Mouse (Mus musculus) CH12.LX (cell line): ENCODE measurements around the gene Fgf7. TPM values are rescaled to one million over a fixed set of nuclear protein-coding genes. Genes with fewer than 3 reads are reported as not detected.

ENCODE experiments used
- DNase-seq: peaks from one replicate; pipeline ENCODE4 v3.0.0-alpha.2; 2013; ENCODE audit errors: extremely low read depth
- H3K27ac ChIP-seq: 2 replicates; pipeline ENCODE4 v1.5.1; 2012; ENCODE audit warnings: low read depth, mild to moderate bottlenecking, control low read depth, moderate library complexity; ENCODE audit not compliant: insufficient read depth
- H3K27me3 ChIP-seq: replicated peaks from 2 replicates; pipeline ENCODE3; 2012; ENCODE audit warnings: inconsistent platforms
- H3K36me3 ChIP-seq, 2 experiments: replicated peaks in 1 of 2; 2 replicates each; pipeline versions ENCODE3 to v1.6.1; 2012; ENCODE audit warnings: inconsistent platforms in 1 of 2, low read length in 1 of 2, mild to moderate bottlenecking in 1 of 2, mixed read lengths in 1 of 2, moderate library complexity in 1 of 2; ENCODE audit not compliant: control insufficient read depth in 1 of 2, insufficient read depth in 1 of 2
- H3K4me1 ChIP-seq, 2 experiments: 2 replicates each; pipeline ENCODE4 v1.6.1; 2012; ENCODE audit warnings: inconsistent platforms in 1 of 2, moderate library complexity in 1 of 2; ENCODE audit not compliant: insufficient read depth in 2 of 2, control insufficient read depth in 1 of 2
- H3K4me2 ChIP-seq: 2 replicates; pipeline ENCODE4 v1.6.1; 2012; ENCODE audit warnings: low read depth, mild to moderate bottlenecking, control low read depth; ENCODE audit not compliant: poor library complexity, insufficient read depth, severe bottlenecking
- H3K4me3 ChIP-seq, 3 experiments: fragments of 150-350 bp in 1 of 3; sonication (generic) in 1 of 3; replicated peaks in 1 of 3; 2 replicates each; pipeline versions ENCODE3 to v1.5.1; 2011 to 2012; ENCODE audit warnings: low read depth in 2 of 3, low read length in 2 of 3, mild to moderate bottlenecking in 2 of 3, moderate library complexity in 2 of 3, control low read depth in 1 of 3, improper control_type of control experiment in 1 of 3, inconsistent platforms in 1 of 3, mixed read lengths in 1 of 3; ENCODE audit not compliant: poor library complexity in 1 of 3
- H3K79me2 ChIP-seq: replicated peaks from 2 replicates; pipeline ENCODE4 v1.6.1; 2012; ENCODE audit warnings: mild to moderate bottlenecking, moderate library complexity; ENCODE audit not compliant: control insufficient read depth, poor library complexity, insufficient read depth, severe bottlenecking; ENCODE audit errors: extremely low read depth
- H3K9ac ChIP-seq: 2 replicates; pipeline ENCODE4 v1.6.1; 2012; ENCODE audit warnings: low read depth, mild to moderate bottlenecking, control low read depth, moderate library complexity; ENCODE audit not compliant: insufficient read depth
- H3K9me3 ChIP-seq: replicated peaks from 2 replicates; pipeline ENCODE3; 2012; ENCODE audit warnings: low read length, inconsistent platforms, mixed read lengths
- BHLHE40 ChIP-seq: IDR thresholded peaks from 2 replicates; pipeline ENCODE4 v1.6.1; 2011; ENCODE audit warnings: mild to moderate bottlenecking, low read depth, low read length, improper control_type of control experiment
- CHD1 ChIP-seq: IDR thresholded peaks from 2 replicates; pipeline ENCODE4 v1.6.1; 2012; ENCODE audit warnings: low read depth, low read length, improper control_type of control experiment, inconsistent platforms
- CHD2 ChIP-seq: IDR thresholded peaks from 2 replicates; pipeline ENCODE4 v1.6.1; 2011; ENCODE audit warnings: low read length, improper control_type of control experiment
- CTCF ChIP-seq, 2 experiments: IDR thresholded peaks in 1 of 2; conservative IDR thresholded peaks in 1 of 2; 2 replicates each; pipeline ENCODE4 v1.5.1; 2011 to 2012; ENCODE audit warnings: low read depth in 2 of 2, low read length in 2 of 2, improper control_type of control experiment in 1 of 2, inconsistent platforms in 1 of 2, mild to moderate bottlenecking in 1 of 2, moderate library complexity in 1 of 2
- E2F4 ChIP-seq: IDR thresholded peaks from 2 replicates; pipeline ENCODE4 v1.6.1; 2011; ENCODE audit warnings: low read depth, low read length, improper control_type of control experiment; ENCODE audit not compliant: insufficient replicate concordance
- ELF1 ChIP-seq: IDR thresholded peaks from 2 replicates; pipeline ENCODE4 v1.6.1; 2014; ENCODE audit warnings: low read depth, mild to moderate bottlenecking, inconsistent platforms, low read length, improper control_type of control experiment
- EP300 ChIP-seq: IDR thresholded peaks from 2 replicates; pipeline ENCODE4 v1.6.1; 2011; ENCODE audit warnings: low read length, improper control_type of control experiment
- ETS1 ChIP-seq: conservative IDR thresholded peaks from 2 replicates; pipeline ENCODE4 v1.6.1; 2012; ENCODE audit warnings: low read depth, mild to moderate bottlenecking, inconsistent platforms, low read length, improper control_type of control experiment, moderate library complexity
- GABPA ChIP-seq: IDR thresholded peaks from 2 replicates; pipeline ENCODE4 v1.6.1; 2012; ENCODE audit warnings: low read depth, low read length, improper control_type of control experiment, inconsistent platforms; ENCODE audit not compliant: insufficient replicate concordance
- HCFC1 ChIP-seq: IDR thresholded peaks from 2 replicates; pipeline ENCODE4 v1.6.1; 2012; ENCODE audit warnings: low read depth, mild to moderate bottlenecking, inconsistent platforms, low read length, improper control_type of control experiment
- IRF4 ChIP-seq: IDR thresholded peaks from 2 replicates; pipeline ENCODE4 v1.6.1; 2014; ENCODE audit warnings: low read depth, mild to moderate bottlenecking, inconsistent platforms, low read length, improper control_type of control experiment
- JUN ChIP-seq: IDR thresholded peaks from 2 replicates; pipeline ENCODE4 v1.6.1; 2011; ENCODE audit warnings: low read depth, mild to moderate bottlenecking, low read length, improper control_type of control experiment, moderate library complexity; ENCODE audit not compliant: insufficient read depth
- JUND ChIP-seq: conservative IDR thresholded peaks from 2 replicates; pipeline ENCODE4 v1.6.1; 2011; ENCODE audit warnings: low read depth, low read length, improper control_type of control experiment
- KAT2A ChIP-seq: IDR thresholded peaks from 2 replicates; pipeline ENCODE4 v1.6.1; 2012; ENCODE audit warnings: low read length, improper control_type of control experiment, inconsistent platforms; ENCODE audit not compliant: insufficient replicate concordance
- MAFK ChIP-seq: IDR thresholded peaks from 2 replicates; pipeline ENCODE4 v1.6.1; 2011; ENCODE audit warnings: low read length, improper control_type of control experiment; ENCODE audit not compliant: insufficient replicate concordance
- MAX ChIP-seq: IDR thresholded peaks from 2 replicates; pipeline ENCODE4 v1.6.1; 2011; ENCODE audit warnings: low read length, improper control_type of control experiment
- MAZ ChIP-seq: IDR thresholded peaks from 2 replicates; pipeline ENCODE4 v1.6.1; 2012; ENCODE audit warnings: low read depth, mild to moderate bottlenecking, inconsistent platforms, low read length, improper control_type of control experiment, moderate library complexity
- MEF2A ChIP-seq: IDR thresholded peaks from 2 replicates; pipeline ENCODE4 v1.6.1; 2014; ENCODE audit warnings: low read depth, mild to moderate bottlenecking, inconsistent platforms, low read length, improper control_type of control experiment, borderline replicate concordance
- MXI1 ChIP-seq: IDR thresholded peaks from 2 replicates; pipeline ENCODE4 v1.6.1; 2011; ENCODE audit warnings: mild to moderate bottlenecking, low read depth, low read length, improper control_type of control experiment
- MYC ChIP-seq: IDR thresholded peaks from 2 replicates; pipeline ENCODE4 v1.6.1; 2011; ENCODE audit warnings: low read depth, mild to moderate bottlenecking, improper control_type of control experiment, low read length
- NELFE ChIP-seq: IDR thresholded peaks from 2 replicates; pipeline ENCODE4 v1.6.1; 2011; ENCODE audit warnings: low read depth, low read length, improper control_type of control experiment
- NRF1 ChIP-seq: IDR thresholded peaks from 2 replicates; pipeline ENCODE4 v1.6.1; 2014; ENCODE audit warnings: low read depth, mild to moderate bottlenecking, inconsistent platforms, low read length, improper control_type of control experiment, moderate library complexity
- PAX5 ChIP-seq: IDR thresholded peaks from 2 replicates; pipeline ENCODE4 v1.6.1; 2012; ENCODE audit warnings: low read length, inconsistent platforms, mixed read lengths
- POLR2A ChIP-seq: IDR thresholded peaks from 2 replicates; pipeline ENCODE4 v1.6.1; 2011; ENCODE audit warnings: low read depth, mild to moderate bottlenecking, improper control_type of control experiment, low read length
- POLR2AphosphoS2 ChIP-seq: IDR thresholded peaks from 2 replicates; pipeline ENCODE4 v1.6.1; 2011; ENCODE audit warnings: low read depth, low read length, improper control_type of control experiment
- RAD21 ChIP-seq: IDR thresholded peaks from 2 replicates; pipeline ENCODE4 v1.6.1; 2011; ENCODE audit warnings: low read depth, mild to moderate bottlenecking, low read length, improper control_type of control experiment, moderate library complexity
- RCOR1 ChIP-seq: conservative IDR thresholded peaks from 2 replicates; pipeline ENCODE4 v1.6.1; 2012; ENCODE audit warnings: low read depth, mild to moderate bottlenecking, inconsistent platforms, low read length, improper control_type of control experiment
- SIN3A ChIP-seq: IDR thresholded peaks from 2 replicates; pipeline ENCODE4 v1.6.1; 2012; ENCODE audit warnings: low read length, improper control_type of control experiment, inconsistent platforms
- SMC3 ChIP-seq: IDR thresholded peaks from 2 replicates; pipeline ENCODE4 v1.6.1; 2011; ENCODE audit warnings: low read depth, low read length, improper control_type of control experiment
- TBP ChIP-seq: conservative IDR thresholded peaks from 2 replicates; pipeline ENCODE4 v1.6.1; 2011; ENCODE audit warnings: low read depth, low read length, improper control_type of control experiment
- TCF12 ChIP-seq: IDR thresholded peaks from 2 replicates; pipeline ENCODE4 v1.6.1; 2014; ENCODE audit warnings: low read depth, mild to moderate bottlenecking, inconsistent platforms, low read length, improper control_type of control experiment
- UBTF ChIP-seq: IDR thresholded peaks from 2 replicates; pipeline ENCODE4 v1.6.1; 2012; ENCODE audit warnings: low read depth, mild to moderate bottlenecking, inconsistent platforms, low read length, improper control_type of control experiment, moderate library complexity
- USF1 ChIP-seq: IDR thresholded peaks from 2 replicates; pipeline ENCODE4 v1.6.1; 2014; ENCODE audit warnings: low read depth, mild to moderate bottlenecking, inconsistent platforms, low read length, improper control_type of control experiment
- USF2 ChIP-seq: conservative IDR thresholded peaks from 2 replicates; pipeline ENCODE4 v1.6.1; 2011; ENCODE audit warnings: low read depth, low read length, improper control_type of control experiment
- ZC3H11A ChIP-seq: IDR thresholded peaks from 2 replicates; pipeline ENCODE4 v1.6.1; 2012; ENCODE audit warnings: low read depth, mild to moderate bottlenecking, inconsistent platforms, low read length, improper control_type of control experiment
- ZKSCAN1 ChIP-seq: IDR thresholded peaks from 2 replicates; pipeline ENCODE4 v1.6.1; 2012; ENCODE audit warnings: low read depth, inconsistent platforms, low read length, improper control_type of control experiment, borderline replicate concordance
- ZMIZ1 ChIP-seq: IDR thresholded peaks from 2 replicates; pipeline ENCODE4 v1.6.1; 2012; ENCODE audit warnings: low read depth, mild to moderate bottlenecking, inconsistent platforms, low read length, improper control_type of control experiment
- ZNF384 ChIP-seq: IDR thresholded peaks from 2 replicates; pipeline ENCODE4 v1.6.1; 2012; ENCODE audit warnings: low read depth, low read length, improper control_type of control experiment, inconsistent platforms
- dilution Hi-C: fragments of 300-500 bp; cut with MboI; formaldehyde crosslinking; loops from 2 replicates; pipeline ENCODE4 v1.14.3; 2020; ENCODE audit warnings: low sequenced_read_pairs; ENCODE audit not compliant: extremely low pct_unique_long_range_greater_than_20kb, extremely low pct_ligation_motif_present
- in situ Hi-C: fragments of 300-500 bp; cut with MboI; formaldehyde crosslinking; loops from 3 replicates; pipeline ENCODE4 v1.14.3; 2019; ENCODE audit warnings: low sequenced_read_pairs, low pct_ligation_motif_present, low pct_unique_long_range_greater_than_20kb, mixed read lengths
- polyA plus RNA-seq: library from polyadenylated mRNA; unstranded; fragments of >175 nt; gene quantifications from 2 replicates; pipeline ENCODE4 v1.2.1, GENCODE M21; 2012; ENCODE audit warnings: low read depth; ENCODE audit not compliant: insufficient read length
- total RNA-seq, 2 experiments: library from RNA; depleted of rRNA; stranded (reverse); fragments of 300-350 nt in 1 of 2; fragments of >200 nt in 1 of 2; gene quantifications; 2 replicates each; pipeline ENCODE4 v1.2.3; 2012 to 2014

The Fgf7 gene
- total and polyA plus RNA-seq, 3 experiments = not detected

GRCm38 (mm10) chr2:126069740-126070139, 35.3 kb downstream of the Fgf7 start:
- dilution Hi-C loops = no loop called here
- in situ Hi-C loops = no loop called here

GRCm38 (mm10) chr2:126073744-126074143, 39.3 kb downstream of the Fgf7 start:
- DNase-seq = peak; percentile 43
- Histone ChIP-seq H3K36me3 (no peaks in the 10 kb centered on the region), H3K27ac (no peak overlapping the region), H3K4me2 (no peak overlapping the region), H3K4me3 (no peak overlapping the region), H3K27me3 (no peaks in the 10 kb centered on the region), H3K4me1 (peaks cover 7 to 39% of the 10 kb centered on the region in 2 experiments; a peak in 3 of 4 replicates), H3K79me2 (no peaks in the 10 kb centered on the region), H3K9ac (no peak overlapping the region), H3K9me3 (no peaks in the 10 kb centered on the region)
- dilution Hi-C loops = no loop called here
- in situ Hi-C loops = no loop called here
- TF ChIP-seq CTCF (conservative IDR thresholded peaks at IDR 0.05 in 1 of 2, IDR thresholded peaks at IDR 0.05 in 1 of 2; ENCODE audit: low read depth in 2 of 2, low read length in 2 of 2) (no peak), CHD1 (no peak), USF1 (no peak), MYC (no peak), ZNF384 (no peak), NELFE (no peak), JUN (peak; percentile 74), JUND (peak; percentile 80), NRF1 (no peak), MAX (no peak), IRF4 (peak; percentile 55), POLR2AphosphoS2 (no peak), USF2 (no peak), MAZ (no peak), CHD2 (no peak), KAT2A (no peak), TBP (no peak), RAD21 (no peak), MAFK (no peak)

More at GRCm38 (mm10) chr2:126069740-126070139, 35.3 kb downstream of the Fgf7 start:
- Histone ChIP-seq H3K27me3 (no peaks in the 10 kb centered on the region), H3K79me2 (no peaks in the 10 kb centered on the region), H3K36me3 (no peaks in the 10 kb centered on the region), H3K4me3 (no peak overlapping the region), H3K4me2 (peak overlapping the region; percentile 44; the same call in 1 of the 2 replicates), H3K9ac (no peak overlapping the region), H3K4me1 (peaks cover 3 to 30% of the 10 kb centered on the region in 2 experiments; a peak in 3 of 4 replicates), H3K27ac (no peak overlapping the region), H3K9me3 (no peaks in the 10 kb centered on the region)
- TF ChIP-seq KAT2A = no peak
- peak; percentile 84 for TF ChIP-seq ZNF384
- no peak for TF ChIP-seq UBTF
- no peak for TF ChIP-seq PAX5
- TF ChIP-seq MEF2A = peak; percentile 52; the same call in 1 of the 2 replicates
- TF ChIP-seq TCF12 = peak; percentile 49; the same call in 1 of the 2 replicates
- no peak for TF ChIP-seq ZKSCAN1
- no peak for TF ChIP-seq HCFC1
- peak; percentile 63; the same call in 1 of the 2 replicates for TF ChIP-seq IRF4
- TF ChIP-seq TBP = no peak
- TF ChIP-seq USF2 = no peak
- peak; percentile 37; the same call in 1 of the 2 replicates for TF ChIP-seq ETS1
- no peak for TF ChIP-seq CTCF (conservative IDR thresholded peaks at IDR 0.05 in 1 of 2, IDR thresholded peaks at IDR 0.05 in 1 of 2; ENCODE audit: low read depth in 2 of 2, low read length in 2 of 2)
- TF ChIP-seq CHD1 = no peak
- TF ChIP-seq MXI1 = no peak
- no peak for TF ChIP-seq RCOR1
- 0 out of 2 replicates have a peak, but pooled peaks have one; percentile 23 for TF ChIP-seq MYC
- TF ChIP-seq NRF1 = no peak
- peak; percentile 57 for TF ChIP-seq EP300
- no peak for TF ChIP-seq E2F4
- no peak for TF ChIP-seq MAX
- no peak for TF ChIP-seq ZC3H11A
- no peak for TF ChIP-seq ELF1
- no peak for TF ChIP-seq POLR2A
- TF ChIP-seq SIN3A = no peak
- no peak for TF ChIP-seq GABPA
- TF ChIP-seq JUN = no peak
- TF ChIP-seq BHLHE40 = peak; percentile 87
- TF ChIP-seq USF1 = no peak
- no peak for TF ChIP-seq RAD21
- TF ChIP-seq SMC3 = no peak
- 0 out of 2 replicates have a peak, but pooled peaks have one; percentile 21 for TF ChIP-seq JUND
- TF ChIP-seq NELFE = no peak
- 0 out of 2 replicates have a peak, but pooled peaks have one; percentile 49 for TF ChIP-seq MAFK
- TF ChIP-seq CHD2 = no peak
- TF ChIP-seq ZMIZ1 = no peak
- no peak for TF ChIP-seq POLR2AphosphoS2
- DNase-seq = peak; percentile 58
